Mouse (Mus musculus): ENCODE measurements at regions not wholly inside any gene's neighbourhood (a gene's known extent, or its start where the extent isn't known, plus 50 kb on each side); places are given as distances from the start of the nearest gene placed in this dataset.

- in situ Hi-C loops (cut with MboI, MseI) = no loop called here
Observed at GRCm38 (mm10) chr5:111892956-111893355, 159.2 kb downstream of the Gm26897 start.

GRCm38 (mm10) chr5:111893905-111894311, 160.2 kb downstream of the Gm26897 start:
- in situ Hi-C loops (cut with MboI, MseI) = no loop called here

GRCm38 (mm10) chr5:111897568-111897967, 163.8 kb downstream of the Gm26897 start:
- in situ Hi-C loops (cut with MboI, MseI) = no loop called here

- in situ Hi-C loops (cut with MboI, MseI) = no loop called here
Observed at GRCm38 (mm10) chr5:111898482-111898881, 164.8 kb downstream of the Gm26897 start.

- in situ Hi-C loops (cut with MboI, MseI) = no loop called here
Observed at GRCm38 (mm10) chr5:111901197-111901596, 167.5 kb downstream of the Gm26897 start.

- in situ Hi-C loops (cut with MboI, MseI) = no loop called here
Observed at GRCm38 (mm10) chr5:111901678-111902077, 168.0 kb downstream of the Gm26897 start.

GRCm38 (mm10) chr5:111908085-111908484, 174.4 kb downstream of the Gm26897 start:
- in situ Hi-C loops (cut with MboI, MseI) = no loop called here

GRCm38 (mm10) chr5:111910514-111910913, 176.8 kb downstream of the Gm26897 start:
- in situ Hi-C loops (cut with MboI, MseI) = no loop called here

- in situ Hi-C loops (cut with MboI, MseI) = no loop called here
Observed at GRCm38 (mm10) chr5:111913354-111913753, 179.6 kb downstream of the Gm26897 start.

- in situ Hi-C loops (cut with MboI, MseI) = no loop called here
Observed at GRCm38 (mm10) chr5:111914296-111914695, 180.6 kb downstream of the Gm26897 start.

- in situ Hi-C loops (cut with MboI, MseI) = no loop called here
Observed at GRCm38 (mm10) chr5:111917643-111918252, 184.0 kb downstream of the Gm26897 start.

- in situ Hi-C loops (cut with MboI, MseI) = no loop called here
Observed at GRCm38 (mm10) chr5:111918888-111919287, 185.2 kb downstream of the Gm26897 start.

GRCm38 (mm10) chr5:111922991-111923701, 189.4 kb downstream of the Gm26897 start:
- in situ Hi-C loops (cut with MboI, MseI) = no loop called here

- in situ Hi-C loops (cut with MboI, MseI) = no loop called here
Observed at GRCm38 (mm10) chr5:111925757-111926156, 192.0 kb downstream of the Gm26897 start.

- in situ Hi-C loops (cut with MboI, MseI) = no loop called here
Observed at GRCm38 (mm10) chr5:111929180-111929990, 195.7 kb downstream of the Gm26897 start.

GRCm38 (mm10) chr5:111929991-111930339, 196.2 kb downstream of the Gm26897 start:
- in situ Hi-C loops (cut with MboI, MseI) = loop anchor here (5.0 kb wide), 1 partner anchor 217 kb away; no protein-coding TSS in a partner anchor

- in situ Hi-C loops (cut with MboI, MseI) = loop anchor here (5.0 kb wide), 1 partner anchor 216 kb away; no protein-coding TSS in a partner anchor
Observed at GRCm38 (mm10) chr5:111931733-111932132, 198.0 kb downstream of the Gm26897 start.

- in situ Hi-C loops (cut with MboI, MseI) = no loop called here
Observed at GRCm38 (mm10) chr5:111935381-111936134, 201.8 kb downstream of the Gm26897 start.

- in situ Hi-C loops (cut with MboI, MseI) = no loop called here
Observed at GRCm38 (mm10) chr5:111941831-111942230, 208.1 kb downstream of the Gm26897 start.

GRCm38 (mm10) chr5:111942792-111943191, 209.1 kb downstream of the Gm26897 start:
- in situ Hi-C loops (cut with MboI, MseI) = no loop called here

GRCm38 (mm10) chr5:111943337-111944162, 209.8 kb downstream of the Gm26897 start:
- in situ Hi-C loops (cut with MboI, MseI) = no loop called here

Data from T-helper 1 cell (primary cell).